Mouse (Mus musculus) forebrain, embryonic 16.5 days (tissue): ENCODE measurements around the gene 1700086D15Rik. TPM values are rescaled to one million over a fixed set of nuclear protein-coding genes. Genes with fewer than 3 reads are reported as not detected.

ENCODE experiments used
- polyA plus RNA-seq: library from polyadenylated mRNA; unstranded; fragments of >200 nt; fragmentation: Nextera tagmentation; extraction: Ambion mirVana; gene quantifications from 2 replicates; pipeline ENCODE4 v1.2.1, GENCODE M21; 2015

1700086D15Rik gene
- polyA plus RNA-seq, 1 experiment from 2014 or later, result not detected

Other genes with a start within 250 kb of the 1700086D15Rik start
- gene Elac2, start 180.9 kb downstream of the 1700086D15Rik start, polyA plus RNA-seq, result 34.3 and 38.2 TPM in 2 replicates
- gene Arhgap44, start 3.1 kb upstream of the 1700086D15Rik start, polyA plus RNA-seq, result 11.1 and 12.4 TPM in 2 replicates
- gene Myocd, start 110.1 kb upstream of the 1700086D15Rik start, polyA plus RNA-seq, result 0.14 and 0.23 TPM in 2 replicates